Mouse (Mus musculus): ENCODE measurements around the gene Ssc5d. TPM values are rescaled to one million over a fixed set of nuclear protein-coding genes. Genes with fewer than 3 reads are reported as not detected.

Gene Ssc5d
- polyA plus RNA-seq, 1 experiment = 4.5 TPM

GRCm38 (mm10) chr7:4971068-4971467 is 45.5 kb downstream of the Ssc5d start, which contains the start of gene Sbk3:
Gene Sbk3 (minus strand): TSS chr7:4971168.
- 32% methylated on average over 6 of the region's 6 CpGs for WGBS
- Histone ChIP-seq H3K27me3 (ENCODE audit: control insufficient read depth, insufficient read depth, low read length) (no peaks in the 10 kb centered on the region), H3K4me1 (ENCODE audit: control insufficient read depth, insufficient read depth, insufficient read length, low read length) (no peaks in the 10 kb centered on the region), H3K4me3 (ENCODE audit: low read depth, low read length) (no peak within 1 kb of the TSS), H3K27ac (ENCODE audit: insufficient read depth, low read depth, low read length) (no peak within 1 kb of the TSS), H3K36me3 (ENCODE audit: control insufficient read depth, insufficient read depth, low read length) (no peaks in the 10 kb centered on the region)
- no peak for TF ChIP-seq POLR2A (IDR thresholded peaks at IDR 0.05; ENCODE audit: low read depth, low read length)
- no peak for TF ChIP-seq CTCF (IDR thresholded peaks at IDR 0.05; ENCODE audit: extremely low read depth, insufficient read length, insufficient replicate concordance, low read depth, low read length)

- 29% methylated on average over 7 of the region's 7 CpGs for WGBS
Measured at GRCm38 (mm10) chr7:4971710-4972109, 46.1 kb downstream of the Ssc5d start.

DNA sequence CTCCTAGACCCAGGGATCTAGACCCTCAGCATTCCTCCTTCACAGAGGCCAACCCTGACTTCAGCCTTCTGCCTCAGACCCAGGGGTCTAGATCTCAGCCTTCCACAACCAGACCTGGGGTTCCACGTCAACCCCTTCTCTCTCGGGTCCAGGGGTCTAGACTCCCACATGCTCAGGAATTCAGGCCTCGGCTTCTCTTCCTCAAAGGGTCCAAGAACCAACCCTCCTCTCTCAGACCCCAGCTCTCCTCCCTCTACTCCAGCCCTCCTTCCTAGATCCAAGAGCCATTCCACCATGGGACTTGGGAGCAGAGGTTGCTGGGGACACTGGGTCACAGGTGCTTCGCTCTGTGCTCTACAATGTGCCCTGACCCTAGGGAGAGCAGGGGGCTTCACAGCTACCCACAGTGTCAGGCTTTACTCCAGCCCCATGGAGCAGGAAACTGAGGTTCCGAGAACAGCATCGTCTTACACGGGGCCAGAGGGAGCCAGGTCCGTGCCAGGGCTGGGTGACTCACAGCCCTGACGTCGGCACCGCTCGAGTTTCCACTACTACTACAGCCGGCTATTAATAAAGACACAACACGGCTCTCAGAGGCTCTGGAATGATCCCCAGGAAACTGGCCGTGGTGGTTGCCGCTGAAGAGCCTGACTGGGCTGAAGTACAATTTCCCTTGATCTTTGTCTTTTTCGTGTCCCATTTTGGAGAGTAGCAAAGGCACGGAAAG is 46.9 kb downstream of the Ssc5d start:
- Histone ChIP-seq H3K4me3 (ENCODE audit: low read depth, low read length) (no peak overlapping the region), H3K27me3 (ENCODE audit: control insufficient read depth, insufficient read depth, low read length) (no peaks in the 10 kb centered on the region), H3K36me3 (ENCODE audit: control insufficient read depth, insufficient read depth, low read length) (no peaks in the 10 kb centered on the region), H3K4me1 (ENCODE audit: control insufficient read depth, insufficient read depth, insufficient read length, low read length) (no peaks in the 10 kb centered on the region), H3K27ac (ENCODE audit: insufficient read depth, low read depth, low read length) (no peak overlapping the region)
- TF ChIP-seq POLR2A (IDR thresholded peaks at IDR 0.05; ENCODE audit: low read depth, low read length) (no peak), CTCF (IDR thresholded peaks at IDR 0.05; ENCODE audit: extremely low read depth, insufficient read length, insufficient replicate concordance, low read depth, low read length) (no peak)
- 64% methylated on average over 18 of the region's 18 CpGs for WGBS

More at GRCm38 (mm10) chr7:4971710-4972109, 46.1 kb downstream of the Ssc5d start:
- H3K27ac ChIP-seq (ENCODE audit: insufficient read depth, low read depth, low read length) = no peak overlapping the region
- H3K4me1 ChIP-seq (ENCODE audit: control insufficient read depth, insufficient read depth, insufficient read length, low read length) = no peaks in the 10 kb centered on the region
- no peak for TF ChIP-seq CTCF (IDR thresholded peaks at IDR 0.05; ENCODE audit: extremely low read depth, insufficient read length, insufficient replicate concordance, low read depth, low read length)
- no peak for TF ChIP-seq POLR2A (IDR thresholded peaks at IDR 0.05; ENCODE audit: low read depth, low read length)
- H3K36me3 ChIP-seq (ENCODE audit: control insufficient read depth, insufficient read depth, low read length) = no peaks in the 10 kb centered on the region
- H3K27me3 ChIP-seq (ENCODE audit: control insufficient read depth, insufficient read depth, low read length) = no peaks in the 10 kb centered on the region
- no peak overlapping the region for H3K4me3 ChIP-seq (ENCODE audit: low read depth, low read length)

GRCm38 (mm10) chr7:4975455-4975854 is 49.9 kb downstream of the Ssc5d start:
- TF ChIP-seq CTCF (IDR thresholded peaks at IDR 0.05; ENCODE audit: extremely low read depth, insufficient read length, insufficient replicate concordance, low read depth, low read length) (no peak), POLR2A (IDR thresholded peaks at IDR 0.05; ENCODE audit: low read depth, low read length) (no peak)
- no peaks in the 10 kb centered on the region for H3K27me3 ChIP-seq (ENCODE audit: control insufficient read depth, insufficient read depth, low read length)
- H3K4me1 ChIP-seq (ENCODE audit: control insufficient read depth, insufficient read depth, insufficient read length, low read length) = no peaks in the 10 kb centered on the region
- 34% methylated on average over 4 of the region's 4 CpGs for WGBS
- no peak overlapping the region for H3K4me3 ChIP-seq (ENCODE audit: low read depth, low read length)
- no peak overlapping the region for H3K27ac ChIP-seq (ENCODE audit: insufficient read depth, low read depth, low read length)
- H3K36me3 ChIP-seq (ENCODE audit: control insufficient read depth, insufficient read depth, low read length) = no peaks in the 10 kb centered on the region

GRCm38 (mm10) chr7:4976832-4977231 is 51.2 kb downstream of the Ssc5d start:
- no peak overlapping the region for H3K4me3 ChIP-seq (ENCODE audit: low read depth, low read length)
- H3K27me3 ChIP-seq (ENCODE audit: control insufficient read depth, insufficient read depth, low read length) = no peaks in the 10 kb centered on the region
- 89% methylated on average over 7 of the region's 7 CpGs for WGBS
- H3K36me3 ChIP-seq (ENCODE audit: control insufficient read depth, insufficient read depth, low read length) = no peaks in the 10 kb centered on the region
- TF ChIP-seq POLR2A (IDR thresholded peaks at IDR 0.05; ENCODE audit: low read depth, low read length) = no peak
- TF ChIP-seq CTCF (IDR thresholded peaks at IDR 0.05; ENCODE audit: extremely low read depth, insufficient read length, insufficient replicate concordance, low read depth, low read length) = peak; percentile 11; the same call in 1 of the 2 replicates
- H3K27ac ChIP-seq (ENCODE audit: insufficient read depth, low read depth, low read length) = no peak overlapping the region
- no peaks in the 10 kb centered on the region for H3K4me1 ChIP-seq (ENCODE audit: control insufficient read depth, insufficient read depth, insufficient read length, low read length)

DNA sequence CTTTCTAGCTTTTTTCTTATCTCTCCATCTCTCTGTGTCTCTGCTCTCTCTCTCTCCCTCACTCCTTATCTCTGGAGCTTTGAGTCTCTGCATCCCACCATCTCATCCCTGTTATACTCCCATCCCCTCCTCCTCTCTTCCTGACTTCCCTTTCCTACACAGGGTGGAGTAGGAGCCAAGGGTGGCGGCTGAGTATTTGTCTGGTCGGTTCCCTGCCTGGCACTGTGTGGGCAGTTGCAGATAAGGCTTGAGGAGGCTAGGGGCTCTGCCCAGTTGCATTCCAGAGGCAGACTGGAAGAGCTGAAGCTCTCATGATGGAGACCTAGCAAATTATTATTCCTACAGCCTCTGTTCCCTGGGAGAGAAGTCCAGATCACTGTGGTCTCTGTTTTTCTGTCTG is 62.7 kb downstream of the Ssc5d start:
- no peaks in the 10 kb centered on the region for H3K27me3 ChIP-seq (ENCODE audit: control insufficient read depth, insufficient read depth, low read length)
- 22% methylated on average over 2 of the region's 2 CpGs for WGBS
- TF ChIP-seq POLR2A (IDR thresholded peaks at IDR 0.05; ENCODE audit: low read depth, low read length) (no peak), CTCF (IDR thresholded peaks at IDR 0.05; ENCODE audit: extremely low read depth, insufficient read length, insufficient replicate concordance, low read depth, low read length) (no peak)

GRCm38 (mm10) chr7:4993347-4993998 is 67.9 kb downstream of the Ssc5d start:
- H3K4me3 ChIP-seq (ENCODE audit: low read depth, low read length) = no peak overlapping the region
- no peak for TF ChIP-seq POLR2A (IDR thresholded peaks at IDR 0.05; ENCODE audit: low read depth, low read length)
- no peak for TF ChIP-seq CTCF (IDR thresholded peaks at IDR 0.05; ENCODE audit: extremely low read depth, insufficient read length, insufficient replicate concordance, low read depth, low read length)
- H3K4me1 ChIP-seq (ENCODE audit: control insufficient read depth, insufficient read depth, insufficient read length, low read length) = peaks cover 9% of the 10 kb centered on the region; the same call in 1 of the 2 replicates
- H3K27ac ChIP-seq (ENCODE audit: insufficient read depth, low read depth, low read length) = no peak overlapping the region
- 86% methylated on average over 53 of the region's 55 CpGs for WGBS
- peaks cover 11% of the 10 kb centered on the region; the same call in 1 of the 2 replicates for H3K36me3 ChIP-seq (ENCODE audit: control insufficient read depth, insufficient read depth, low read length)
- H3K27me3 ChIP-seq (ENCODE audit: control insufficient read depth, insufficient read depth, low read length) = no peaks in the 10 kb centered on the region

More for the DNA sequence above, 62.7 kb downstream of the Ssc5d start:
- Histone ChIP-seq H3K4me3 (ENCODE audit: low read depth, low read length) (no peak overlapping the region), H3K27ac (ENCODE audit: insufficient read depth, low read depth, low read length) (no peak overlapping the region), H3K4me1 (ENCODE audit: control insufficient read depth, insufficient read depth, insufficient read length, low read length) (no peaks in the 10 kb centered on the region), H3K36me3 (ENCODE audit: control insufficient read depth, insufficient read depth, low read length) (peaks cover 7% of the 10 kb centered on the region; the same call in 1 of the 2 replicates)

Data from small intestine, adult 2 months (tissue).